Mouse (Mus musculus) layer of hippocampus, postnatal 36 days (tissue): ENCODE measurements at regions not wholly inside any gene's neighbourhood (a gene's known extent, or its start where the extent isn't known, plus 50 kb on each side); places are given as distances from the start of the nearest gene placed in this dataset.

Source experiments
- DNase-seq, 2 experiments: peaks; one replicate each; pipeline ENCODE4 v3.0.0; 2022

GRCm38 (mm10) chr5:46278190-46278589 lies 420.8 kb upstream of the Lcorl start:
- DNase-seq: no peak

GRCm38 (mm10) chr5:46256730-46257129 lies 399.3 kb upstream of the Lcorl start:
- no peak for DNase-seq

- no peak for DNase-seq
Observed at GRCm38 (mm10) chr5:46253940-46254339, 396.5 kb upstream of the Lcorl start.

- DNase-seq: no peak
Observed at GRCm38 (mm10) chr5:46235364-46236067, 378.1 kb upstream of the Lcorl start.

- no peak for DNase-seq
Observed at GRCm38 (mm10) chr5:46232780-46233179, 375.4 kb upstream of the Lcorl start.

GRCm38 (mm10) chr5:46228667-46229066 lies 371.3 kb upstream of the Lcorl start:
- no peak for DNase-seq

GRCm38 (mm10) chr5:46212845-46213468 lies 355.5 kb upstream of the Lcorl start:
- no peak for DNase-seq

GRCm38 (mm10) chr5:46209076-46209475 lies 351.7 kb upstream of the Lcorl start:
- DNase-seq: no peak

GRCm38 (mm10) chr5:46203744-46204143 lies 346.3 kb upstream of the Lcorl start:
- no peak for DNase-seq

- DNase-seq: no peak
Observed at GRCm38 (mm10) chr5:46202457-46202772, 345.0 kb upstream of the Lcorl start.

GRCm38 (mm10) chr5:46201639-46202456 lies 344.4 kb upstream of the Lcorl start:
- no peak for DNase-seq

GRCm38 (mm10) chr5:46186908-46187307 lies 329.5 kb upstream of the Lcorl start:
- no peak for DNase-seq

- no peak for DNase-seq
Observed at GRCm38 (mm10) chr5:46182157-46182556, 324.7 kb upstream of the Lcorl start.

GRCm38 (mm10) chr5:46172315-46172714 lies 314.9 kb upstream of the Lcorl start:
- no peak for DNase-seq

- no peak for DNase-seq
Observed at GRCm38 (mm10) chr5:46160774-46161173, 303.4 kb upstream of the Lcorl start.

- no peak for DNase-seq
Observed at GRCm38 (mm10) chr5:46151973-46152372, 294.6 kb upstream of the Lcorl start.

- no peak for DNase-seq
Observed at GRCm38 (mm10) chr5:46150825-46151224, 293.4 kb upstream of the Lcorl start.

- no peak for DNase-seq
Observed at GRCm38 (mm10) chr5:46149851-46150615, 292.6 kb upstream of the Lcorl start.

GRCm38 (mm10) chr5:46139024-46139423 lies 281.6 kb upstream of the Lcorl start:
- no peak for DNase-seq

GRCm38 (mm10) chr5:46137695-46138094 lies 280.3 kb upstream of the Lcorl start:
- no peak for DNase-seq

GRCm38 (mm10) chr5:46108020-46108419 lies 250.6 kb upstream of the Lcorl start:
- no peak for DNase-seq

- DNase-seq: no peak
Observed at GRCm38 (mm10) chr5:46103350-46103749, 245.9 kb upstream of the Lcorl start.

GRCm38 (mm10) chr5:46092549-46092948 lies 235.1 kb upstream of the Lcorl start:
- DNase-seq: no peak
